Comparison of ENCODE assay signal across 13 mouse cellular contexts in the genomic region with DNA sequence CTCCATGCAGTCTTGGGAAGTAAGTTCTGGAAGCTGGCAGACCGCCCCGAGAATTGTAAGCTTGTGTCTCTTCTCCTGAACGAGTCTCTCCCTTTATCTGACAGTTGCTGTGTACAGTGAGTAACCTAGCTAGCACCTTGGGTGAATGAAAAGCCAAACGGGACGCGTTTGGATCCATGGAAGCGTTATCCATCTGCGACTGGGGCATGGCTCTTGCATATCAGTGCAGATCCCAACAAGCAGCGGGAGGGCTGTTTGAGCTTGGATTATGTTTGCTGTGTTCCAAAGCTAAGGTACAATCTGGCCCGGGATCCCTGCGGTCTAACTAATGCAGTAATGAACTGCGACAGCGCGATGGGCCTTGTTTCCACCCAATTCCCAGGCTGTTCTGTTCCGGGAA. TPM values are rescaled to one million over a fixed set of nuclear protein-coding genes. Genes with fewer than 3 reads are reported as not detected.
DNase-seq lines count a peak whose midpoint lies in the region; ATAC-seq and TF ChIP-seq lines count a peak whose summit lies in the region.
"Had no signal": no experiment of that assay in that cellular context is flagged by ENCODE, and none has a peak within 500 bp of the region (broad histone marks: within the 10 kb centered on the region; RNA-seq: fewer than 3 reads in every experiment).

No protein-coding gene starts in this region.

- no peak for TF ChIP-seq CTCF in forebrain, postnatal 0 days (IDR thresholded peaks at IDR 0.05; ENCODE audit: low read depth)

- DNase-seq in forebrain, postnatal 0 days, result no peak
- DNase-seq in thymus, postnatal 4 days, result peak; percentile 53
- no peak for DNase-seq in thymus, postnatal 10 days (ENCODE audit: low spot score in 2 of 2)
- DNase-seq in lung, postnatal 14 days, result no peak
- DNase-seq in frontal cortex, adult 2 months (ENCODE audit: extremely low spot score in 1 of 2, low spot score in 1 of 2), result no peak
- no peak for DNase-seq in kidney, adult 8-10 months
- DNase-seq: heart, postnatal 10 days; kidney, postnatal 4 days; lung, adult 2 months had no signal

- H3K4me2 ChIP-seq in forebrain, embryonic 15.5 days (replicated peaks), result no peak overlapping the region
- no peak overlapping the region for H3K4me2 ChIP-seq in forebrain, postnatal 0 days (ENCODE audit: low read depth)
- no peak overlapping the region for H3K4me2 ChIP-seq in midbrain, embryonic 15.5 days
- H3K4me2 ChIP-seq: limb, embryonic 13.5 days had no signal

- H3K9ac ChIP-seq in forebrain, embryonic 15.5 days (replicated peaks), result no peak overlapping the region
- H3K9ac ChIP-seq in forebrain, postnatal 0 days, result no peak overlapping the region
- no peak overlapping the region for H3K9ac ChIP-seq in midbrain, embryonic 15.5 days
- H3K9ac ChIP-seq: limb, embryonic 13.5 days had no signal

- WGBS in forebrain, embryonic 15.5 days, result 59% methylated on average over 15 of the region's 15 CpGs
- WGBS in forebrain, postnatal 0 days, result 45% methylated on average over 15 of the region's 15 CpGs
- WGBS in midbrain, embryonic 15.5 days, result 52% methylated on average over 15 of the region's 15 CpGs

- 0 out of 2 replicates have a peak overlapping the region, but pooled peaks have one; percentile 3 for H3K27ac ChIP-seq in forebrain, embryonic 15.5 days (replicated peaks)
- no peak overlapping the region for H3K27ac ChIP-seq in forebrain, postnatal 0 days (ENCODE audit: low read depth, low read length)
- H3K27ac ChIP-seq in midbrain, embryonic 15.5 days, result peak overlapping the region; percentile 60; the same call in 1 of the 2 replicates
- H3K27ac ChIP-seq: limb, embryonic 13.5 days had no signal

- no peak overlapping the region for H3K4me3 ChIP-seq in forebrain, embryonic 15.5 days
- H3K4me3 ChIP-seq in forebrain, postnatal 0 days (ENCODE audit: low read depth, low read length), result no peak overlapping the region
- H3K4me3 ChIP-seq in midbrain, embryonic 15.5 days, result no peak overlapping the region
- H3K4me3 ChIP-seq: limb, embryonic 13.5 days had no signal

- no peaks in the 10 kb centered on the region for H3K9me3 ChIP-seq in forebrain, embryonic 15.5 days
- no peaks in the 10 kb centered on the region for H3K9me3 ChIP-seq in forebrain, postnatal 0 days (ENCODE audit: low read length)
- no peaks in the 10 kb centered on the region for H3K9me3 ChIP-seq in midbrain, embryonic 15.5 days
- H3K9me3 ChIP-seq: limb, embryonic 13.5 days had no signal

- H3K4me1 ChIP-seq in forebrain, embryonic 15.5 days, result peaks cover 21% of the 10 kb centered on the region
- peaks cover 11% of the 10 kb centered on the region; the same call in 1 of the 2 replicates for H3K4me1 ChIP-seq in forebrain, postnatal 0 days (ENCODE audit: insufficient read depth)
- peaks cover 16% of the 10 kb centered on the region for H3K4me1 ChIP-seq in midbrain, embryonic 15.5 days

- no peaks in the 10 kb centered on the region for H3K27me3 ChIP-seq in forebrain, embryonic 15.5 days
- no peaks in the 10 kb centered on the region for H3K27me3 ChIP-seq in forebrain, postnatal 0 days (ENCODE audit: insufficient read depth, low read length)
- no peaks in the 10 kb centered on the region for H3K27me3 ChIP-seq in midbrain, embryonic 15.5 days (replicated peaks)
- H3K27me3 ChIP-seq: limb, embryonic 13.5 days had no signal

- ATAC-seq in forebrain, embryonic 15.5 days (replicated peaks), result no peak
- no peak for ATAC-seq in forebrain, postnatal 0 days
- ATAC-seq in midbrain, embryonic 15.5 days (replicated peaks), result no peak
- ATAC-seq: intestine, postnatal 0 days had no signal

- H3K36me3 ChIP-seq in forebrain, embryonic 15.5 days, result no peaks in the 10 kb centered on the region
- no peaks in the 10 kb centered on the region for H3K36me3 ChIP-seq in forebrain, postnatal 0 days (ENCODE audit: insufficient read depth)
- no peaks in the 10 kb centered on the region for H3K36me3 ChIP-seq in midbrain, embryonic 15.5 days (replicated peaks)
- H3K36me3 ChIP-seq: limb, embryonic 13.5 days had no signal

RNA-seq across cellular contexts. Expression of a gene that starts 44.6 kb away (rescaled TPM):
- 14.1 and 15.0 TPM in 2 replicates for polyA plus RNA-seq in forebrain, embryonic 15.5 days (2015; fragmentation: Nextera tagmentation; extraction: Ambion mirVana)
- total RNA-seq in forebrain, postnatal 0 days (2014; rRNA removed), result 2.0 and 2.8 TPM in 2 replicates
- polyA plus RNA-seq in forebrain, postnatal 0 days (2015; fragmentation: Nextera tagmentation; extraction: Ambion mirVana), result 4.8 and 5.6 TPM in 2 replicates
- polyA plus RNA-seq in midbrain, embryonic 15.5 days (2015; fragmentation: Nextera tagmentation; extraction: Ambion mirVana), result 6.5 and 7.4 TPM in 2 replicates
- 2.3 and 2.5 TPM in 2 replicates for polyA plus RNA-seq in frontal cortex, adult 2 months (2012; rRNA removed)
